Comparison of ENCODE assay signal across 10 mouse cellular contexts in the genomic region with DNA sequence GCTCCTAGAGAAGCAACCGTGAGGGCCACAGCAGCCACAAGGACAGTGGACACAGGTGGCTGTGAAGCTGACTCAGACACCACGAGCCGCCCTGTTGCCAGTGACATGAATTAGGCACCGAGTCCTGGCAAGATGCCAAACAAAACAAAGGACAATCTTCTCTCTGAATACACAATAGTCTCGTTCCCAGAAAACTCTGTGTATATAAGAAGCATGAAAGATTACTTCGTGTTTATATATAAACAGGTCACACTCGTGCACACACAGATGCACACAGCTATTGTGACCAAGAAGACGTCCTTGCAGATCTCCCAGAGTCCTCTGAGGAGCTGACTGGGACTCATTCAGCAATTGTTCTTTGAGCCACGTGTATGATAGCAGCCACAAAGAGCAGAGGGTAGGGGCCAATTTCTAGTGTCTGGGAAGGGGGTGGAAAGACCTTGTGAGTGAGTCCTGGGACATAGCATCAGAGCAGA. TPM values are rescaled to one million over a fixed set of nuclear protein-coding genes. Genes with fewer than 3 reads are reported as not detected.
DNase-seq lines count a peak whose midpoint lies in the region; ATAC-seq and TF ChIP-seq lines count a peak whose summit lies in the region.
"Had no signal": no experiment of that assay in that cellular context is flagged by ENCODE, and none has a peak within 500 bp of the region (broad histone marks: within the 10 kb centered on the region; RNA-seq: fewer than 3 reads in every experiment).

No protein-coding gene starts in this region.

- no peak for ATAC-seq in hindbrain, embryonic 11.5 days (ENCODE audit: low FRiP score)
- ATAC-seq in intestine, embryonic 15.5 days = peak; percentile 72
- ATAC-seq in midbrain, postnatal 0 days (ENCODE audit: low FRiP score) = no peak

- H3K27me3 ChIP-seq in hindbrain, embryonic 11.5 days (ENCODE audit: control insufficient read depth, insufficient read depth, low read length) = no peaks in the 10 kb centered on the region
- H3K27me3 ChIP-seq in hindbrain, embryonic 10.5 days (ENCODE audit: insufficient read depth, poor library complexity, severe bottlenecking) = no peaks in the 10 kb centered on the region
- H3K27me3 ChIP-seq in intestine, embryonic 15.5 days (replicated peaks) = no peaks in the 10 kb centered on the region
- no peaks in the 10 kb centered on the region for H3K27me3 ChIP-seq in midbrain, postnatal 0 days (ENCODE audit: insufficient read depth, low read length)
- no peaks in the 10 kb centered on the region for H3K27me3 ChIP-seq in thymus, adult 2 months (ENCODE audit: control insufficient read depth, insufficient read depth, low read length)

- H3K9ac ChIP-seq in hindbrain, embryonic 11.5 days (ENCODE audit: low read depth, low read length) = no peak overlapping the region
- no peak overlapping the region for H3K9ac ChIP-seq in intestine, embryonic 15.5 days
- 0 out of 2 replicates have a peak overlapping the region, but pooled peaks have one; percentile 19 for H3K9ac ChIP-seq in midbrain, postnatal 0 days (replicated peaks; ENCODE audit: low read length, poor library complexity, severe bottlenecking)

- peak; percentile 27 for DNase-seq in hindbrain, embryonic 11.5 days (ENCODE audit: low spot score)
- no peak for DNase-seq in hindbrain, embryonic 10.5 days (ENCODE audit: low spot score)
- peak; percentile 39 for DNase-seq in adrenal gland, adult 8-10 months
- DNase-seq in midbrain, postnatal 0 days (ENCODE audit: low spot score) = peak; percentile 37
- DNase-seq in right cerebral cortex, postnatal 14 days = no peak
- no peak for DNase-seq in thymus, adult 2 months
- no peak for DNase-seq in gastrocnemius, postnatal 4 days (ENCODE audit: low spot score in 2 of 2)
- DNase-seq: cerebellum, adult 18-20 months had no signal

- TF ChIP-seq POLR2A in thymus, adult 2 months (IDR thresholded peaks at IDR 0.05; ENCODE audit: control insufficient read depth, extremely low read depth, insufficient read depth, low read length, poor library complexity) = no peak

- WGBS in hindbrain, embryonic 11.5 days = 48% methylated on average over 9 of the region's 9 CpGs
- 57% methylated on average over 9 of the region's 9 CpGs for WGBS in hindbrain, embryonic 10.5 days
- WGBS in intestine, embryonic 15.5 days = 16% methylated on average over 9 of the region's 9 CpGs
- WGBS in midbrain, postnatal 0 days = 12% methylated on average over 9 of the region's 9 CpGs
- 36% methylated on average over 9 of the region's 9 CpGs for WGBS in thymus, adult 2 months

- H3K9me3 ChIP-seq in hindbrain, embryonic 11.5 days (ENCODE audit: control insufficient read depth, low read length) = no peaks in the 10 kb centered on the region
- no peaks in the 10 kb centered on the region for H3K9me3 ChIP-seq in hindbrain, embryonic 10.5 days
- no peaks in the 10 kb centered on the region for H3K9me3 ChIP-seq in intestine, embryonic 15.5 days
- H3K9me3 ChIP-seq in midbrain, postnatal 0 days (ENCODE audit: low read length) = no peaks in the 10 kb centered on the region
- H3K9me3 ChIP-seq: G1E had no signal

- TF ChIP-seq CTCF in midbrain, postnatal 0 days (IDR thresholded peaks at IDR 0.05) = no peak
- no peak for TF ChIP-seq CTCF in thymus, adult 2 months (IDR thresholded peaks at IDR 0.05; ENCODE audit: borderline replicate concordance, control insufficient read depth, extremely low read depth, insufficient read depth, low read length, poor library complexity)

- no peak overlapping the region for H3K4me2 ChIP-seq in hindbrain, embryonic 11.5 days (replicated peaks; ENCODE audit: low read depth, low read length)
- H3K4me2 ChIP-seq in intestine, embryonic 15.5 days (replicated peaks) = no peak overlapping the region
- H3K4me2 ChIP-seq in midbrain, postnatal 0 days (ENCODE audit: low read depth, low read length, poor library complexity, severe bottlenecking) = no peak overlapping the region

- no peak overlapping the region for H3K27ac ChIP-seq in hindbrain, embryonic 11.5 days (ENCODE audit: low read depth, low read length)
- H3K27ac ChIP-seq in hindbrain, embryonic 10.5 days = no peak overlapping the region; the same call in 1 of the 2 replicates
- H3K27ac ChIP-seq in intestine, embryonic 15.5 days = no peak overlapping the region
- no peak overlapping the region for H3K27ac ChIP-seq in midbrain, postnatal 0 days (ENCODE audit: low read depth, low read length)
- H3K27ac ChIP-seq in thymus, adult 2 months (ENCODE audit: control insufficient read depth, insufficient read depth, low read length) = no peak overlapping the region

- no peaks in the 10 kb centered on the region for H3K4me1 ChIP-seq in hindbrain, embryonic 11.5 days (replicated peaks; ENCODE audit: control insufficient read depth, insufficient read depth, low read length)
- 0 out of 2 replicates have a peak, but pooled peaks cover 6% of the 10 kb centered on the region for H3K4me1 ChIP-seq in hindbrain, embryonic 10.5 days (replicated peaks)
- H3K4me1 ChIP-seq in intestine, embryonic 15.5 days (replicated peaks) = 0 out of 2 replicates have a peak, but pooled peaks cover 16% of the 10 kb centered on the region
- H3K4me1 ChIP-seq in midbrain, postnatal 0 days (ENCODE audit: insufficient read depth, low read length) = no peaks in the 10 kb centered on the region
- no peaks in the 10 kb centered on the region for H3K4me1 ChIP-seq in thymus, adult 2 months (replicated peaks; ENCODE audit: control insufficient read depth, insufficient read depth, low read length)

- no peak overlapping the region for H3K4me3 ChIP-seq in hindbrain, embryonic 11.5 days (ENCODE audit: low read depth, low read length)
- H3K4me3 ChIP-seq in hindbrain, embryonic 10.5 days = no peak overlapping the region
- no peak overlapping the region for H3K4me3 ChIP-seq in intestine, embryonic 15.5 days (replicated peaks)
- H3K4me3 ChIP-seq in midbrain, postnatal 0 days (ENCODE audit: low read depth, low read length) = no peak overlapping the region
- no peak overlapping the region for H3K4me3 ChIP-seq in thymus, adult 2 months (ENCODE audit: control insufficient read depth, insufficient read depth, low read length)

- no peaks in the 10 kb centered on the region for H3K36me3 ChIP-seq in hindbrain, embryonic 11.5 days (ENCODE audit: control insufficient read depth, insufficient read depth, low read length)
- no peaks in the 10 kb centered on the region for H3K36me3 ChIP-seq in hindbrain, embryonic 10.5 days
- no peaks in the 10 kb centered on the region for H3K36me3 ChIP-seq in intestine, embryonic 15.5 days
- H3K36me3 ChIP-seq in midbrain, postnatal 0 days (ENCODE audit: insufficient read depth, low read length) = no peaks in the 10 kb centered on the region
- no peaks in the 10 kb centered on the region for H3K36me3 ChIP-seq in thymus, adult 2 months (ENCODE audit: control insufficient read depth, insufficient read depth, low read length)
- H3K36me3 ChIP-seq: G1E had no signal

RNA-seq across cellular contexts. Expression of a gene that starts 18.7 kb away (rescaled TPM):
- 1.5 and 1.8 TPM in 2 replicates for polyA plus RNA-seq in hindbrain, embryonic 11.5 days (2014; fragmentation: Nextera tagmentation; extraction: Ambion mirVana)
- 2.1 and 3.4 TPM in 2 replicates for polyA plus RNA-seq in hindbrain, embryonic 10.5 days (2016; fragmentation: Nextera tagmentation; extraction: Ambion mirVana)
- 1 to 10 TPM; 3.3 to 4.4 (median 3.8) TPM for total RNA-seq in adrenal gland, adult 8-10 months (2022)
- polyA plus RNA-seq in intestine, embryonic 15.5 days (2015; fragmentation: Nextera tagmentation; extraction: Ambion mirVana) = 3.5 and 3.6 TPM in 2 replicates
- 29.9 and 40.8 TPM in 2 replicates for total RNA-seq in midbrain, postnatal 0 days (2014; rRNA removed)
- 12.8 and 13.7 TPM in 2 replicates for polyA plus RNA-seq in midbrain, postnatal 0 days (2015; fragmentation: Nextera tagmentation; extraction: Ambion mirVana)
- polyA plus RNA-seq in thymus, adult 2 months (2012; rRNA removed) = 3.0 and 3.2 TPM in 2 replicates
- total RNA-seq in gastrocnemius, postnatal 4 days (2021) = 10 to 100 TPM in 1 of 2 experiments, 1 to 10 TPM in 1; 9.3 to 10.4 TPM
- polyA plus RNA-seq: G1E had no signal

Comparison
In these comparisons a context has a peak if more than half of its experiments do, and no peak if none do; other contexts are left out.
1. DNase-seq: peak in hindbrain, embryonic 11.5 days (single experiment), adrenal gland, adult 8-10 months (single experiment) and midbrain, postnatal 0 days (single experiment); none in hindbrain, embryonic 10.5 days (single experiment), right cerebral cortex, postnatal 14 days (single experiment), thymus, adult 2 months (single experiment) and gastrocnemius, postnatal 4 days (0 of 2).